8 mouse cellular contexts compared by ENCODE assay signal in the genomic region with DNA sequence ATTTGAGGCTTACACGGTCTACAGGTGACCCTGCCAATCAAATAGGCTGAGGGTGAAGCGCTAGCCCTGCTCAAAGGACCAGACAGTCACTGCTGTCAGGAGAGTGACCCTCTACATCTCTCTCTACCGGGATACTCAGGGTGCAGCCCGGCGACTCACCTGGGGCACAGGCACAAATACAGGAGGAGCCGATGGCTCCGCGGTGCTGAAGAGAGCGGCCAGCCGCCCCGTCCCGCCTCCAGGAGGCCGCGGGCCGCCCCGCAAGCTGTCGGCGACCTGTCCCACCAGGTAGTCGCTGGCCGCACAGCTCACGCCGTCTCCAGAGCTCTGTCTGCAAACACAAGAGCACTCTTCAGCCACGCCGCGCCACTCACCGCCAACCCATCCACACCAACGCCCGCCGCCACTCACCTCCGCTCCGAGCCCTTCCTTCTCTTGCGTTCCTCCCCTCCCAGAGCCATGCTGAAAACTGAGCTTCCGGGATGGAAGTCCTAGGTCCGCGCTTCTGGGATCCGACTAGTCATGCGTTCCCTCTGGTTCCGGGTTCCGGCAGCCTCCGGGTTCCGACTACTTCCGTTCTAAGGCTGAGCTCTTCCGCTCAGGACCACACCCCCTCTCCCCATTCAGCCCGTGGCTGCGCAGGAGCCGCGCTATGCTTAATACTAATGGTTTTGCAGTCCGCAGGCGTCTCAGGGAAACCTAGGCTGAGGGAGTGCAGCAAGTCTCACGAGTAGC. TPM values are rescaled to one million over a fixed set of nuclear protein-coding genes. Genes with fewer than 3 reads are reported as not detected.
DNase-seq lines count a peak whose midpoint lies in the region; ATAC-seq lines count a peak whose summit lies in the region.

Gene Rbm34, minus strand, starts transcription at position 493 of the 735 bp plus-strand sequence.

- ATAC-seq in common myeloid progenitor, adult 5-6 weeks (replicated peaks; ENCODE audit: low read depth, poor library complexity, severe bottlenecking), result peak; percentile 97

- H3K4me1 ChIP-seq in megakaryocyte, embryonic 14.5 days, result peaks cover 79% of the 10 kb centered on the region

- peak; percentile 98 for DNase-seq in ZHBTc4 (ENCODE audit: low read depth, low spot score)
- peak; percentile 80 to 84 for DNase-seq in gastrocnemius, adult 8-10 months (ENCODE audit: low spot score in 2 of 2)
- peak; percentile 90 for DNase-seq in hindlimb bud, embryonic 11.5 days (ENCODE audit: extremely low spot score, low read depth, low spot score)
- peak; percentile 86 to 93 for DNase-seq in left cerebral cortex, adult 8-10 months (ENCODE audit: low spot score in 2 of 2)
- DNase-seq in right cerebral cortex, postnatal 10 days (ENCODE audit: low spot score in 2 of 2), result peak; percentile 95 to 96
- peak; percentile 89 for DNase-seq in urinary bladder, postnatal 25 days (ENCODE audit: low spot score)

- H3K4me3 ChIP-seq in megakaryocyte, embryonic 14.5 days (replicated peaks), result peak within 1 kb of the TSS; percentile 99

- H3K27me3 ChIP-seq in megakaryocyte, embryonic 14.5 days (replicated peaks), result no peaks in the 10 kb centered on the region

- H3K9me3 ChIP-seq in megakaryocyte, embryonic 14.5 days, result no peaks in the 10 kb centered on the region

- peaks cover 35% of the 10 kb centered on the region for H3K36me3 ChIP-seq in megakaryocyte, embryonic 14.5 days (replicated peaks; ENCODE audit: low read length)

RNA-seq across cellular contexts. Expression of gene Rbm34, which starts in this region (rescaled TPM):
- 40.5 and 44.6 TPM in 2 replicates for total RNA-seq in common myeloid progenitor, adult 5-6 weeks (2017)
- 1 to 10 TPM; 4.4 to 5.8 (median 5.3) TPM for total RNA-seq in gastrocnemius, adult 8-10 months (2022)
- 10 to 100 TPM; 13.2 to 16.4 (median 15.4) TPM for total RNA-seq in left cerebral cortex, adult 8-10 months (2022)
- polyA plus RNA-seq in megakaryocyte, embryonic 14.5 days (2012; ENCODE audit: insufficient read depth, low replicate concordance), result 4.8 and 6.9 TPM in 2 replicates

Comparison
In these comparisons a context has a peak if more than half of its experiments do, and no peak if none do; other contexts are left out.
1. Peak in every context shown above with its lines: DNase-seq, ATAC-seq and H3K4me3 ChIP-seq.